Mouse (Mus musculus) layer of hippocampus, adult 11-12 months (tissue): ENCODE measurements around the gene Cst7.
"Not testable (repeated sequence)": the region's sequence is repeated elsewhere in the genome, so short reads cannot be mapped to it uniquely, and the experiment has no call there.

Experiments
- DNase-seq: peaks from one replicate; pipeline ENCODE4 v3.0.0; 2022; ENCODE audit warnings: low spot score

Gene Cst7

DNA sequence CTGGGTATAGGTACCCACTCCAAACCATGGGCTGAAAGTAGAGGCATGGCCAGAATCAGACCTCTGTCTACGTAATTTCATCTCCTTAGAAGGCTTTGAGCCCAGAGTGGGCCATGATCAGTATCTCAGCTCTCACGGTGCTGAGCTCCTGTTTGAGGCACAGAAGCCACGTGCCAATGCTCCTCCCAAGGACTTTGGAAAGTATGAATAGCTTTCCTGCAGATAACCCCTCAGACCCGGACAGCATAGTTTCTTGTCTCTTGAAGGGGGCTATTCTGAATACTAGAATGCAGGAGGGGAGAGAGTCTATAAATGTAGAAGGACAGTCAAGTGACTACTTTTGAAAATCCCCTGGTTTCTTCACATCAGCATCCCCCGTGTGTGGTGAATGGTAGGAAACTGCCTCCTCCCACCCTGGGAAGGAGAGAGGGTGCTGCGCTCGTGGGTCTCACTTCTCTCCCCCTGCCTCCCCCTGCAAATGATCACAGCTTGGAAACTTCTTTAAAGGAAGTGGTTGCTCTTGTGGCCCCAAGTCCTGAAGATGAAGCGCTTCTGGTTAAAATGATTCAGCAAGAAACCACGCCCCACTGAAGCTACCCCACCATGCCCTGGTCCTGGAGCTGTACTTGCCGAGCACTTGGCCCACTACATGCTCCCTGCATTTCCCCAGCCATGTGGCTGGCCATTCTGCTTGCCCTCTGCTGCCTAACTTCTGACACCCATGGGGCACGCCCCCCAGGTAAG lies at the start of gene Cst7:
TSS of gene Cst7 (plus strand) at position 569 of the 744 bp plus-strand sequence.
- peak; percentile 20 for DNase-seq

DNA sequence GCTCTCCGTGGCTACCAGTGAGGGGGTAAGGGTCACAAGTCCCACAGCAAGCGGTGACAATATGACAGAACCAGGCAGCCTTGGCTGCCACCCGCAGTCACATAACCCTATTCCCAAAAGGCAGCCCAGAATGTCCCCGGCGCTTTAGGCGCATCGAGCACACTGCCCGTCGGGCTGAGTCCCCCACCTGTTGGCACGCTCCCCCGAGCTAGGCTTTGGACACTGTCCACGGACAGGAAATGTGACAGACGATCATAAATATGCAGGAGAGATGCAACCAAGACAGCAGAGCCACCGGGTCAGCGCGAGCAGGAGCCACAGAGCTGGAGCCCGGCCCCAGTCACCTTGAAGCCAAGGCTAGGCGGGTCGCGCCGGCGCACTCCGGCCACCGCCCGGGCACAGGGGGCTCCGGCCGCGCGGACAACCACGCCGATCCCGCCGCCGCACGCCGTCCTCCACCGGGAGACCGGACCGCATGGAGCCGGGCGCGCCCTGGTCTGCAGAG lies 44.5 kb upstream of the Cst7 start:
- DNase-seq: no peak

DNA sequence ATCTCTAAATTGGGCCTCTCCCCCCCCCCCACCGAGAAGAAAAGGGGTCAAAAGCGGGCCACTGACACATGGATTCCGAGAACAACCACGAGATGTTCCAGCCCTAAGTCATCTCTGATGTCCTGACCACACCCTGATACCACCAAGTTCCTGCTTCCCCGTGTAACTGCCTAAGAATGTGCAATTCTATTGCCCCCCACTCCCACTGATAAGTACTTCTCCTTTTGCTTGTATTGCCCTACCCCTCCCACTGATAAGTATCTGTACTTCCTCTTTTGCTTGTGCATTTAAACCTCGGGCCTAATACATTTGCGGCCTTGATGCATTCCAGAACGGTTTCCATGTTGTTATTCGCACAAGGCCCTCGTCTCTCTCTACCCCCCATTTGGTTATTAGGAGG lies 20.6 kb upstream of the Cst7 start:
- DNase-seq: not testable (repeated sequence)

DNA sequence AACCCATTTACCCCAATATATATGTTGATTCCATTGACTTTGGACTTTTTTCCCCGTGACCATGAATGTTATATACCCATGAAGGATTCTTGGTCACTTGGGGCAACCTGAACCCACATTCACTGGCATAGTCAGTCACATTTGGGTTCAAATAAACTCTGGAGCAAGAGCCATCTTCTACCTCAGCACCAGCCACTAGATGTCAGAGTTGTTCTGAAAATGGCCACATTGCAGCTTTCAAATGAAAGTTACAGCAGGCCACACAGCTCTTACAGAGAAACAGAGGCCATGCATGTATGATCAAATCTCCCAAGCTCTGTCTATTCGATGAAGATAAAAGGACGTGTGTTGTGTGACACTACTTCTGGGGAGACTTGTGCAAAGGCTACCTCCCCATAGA lies 11.6 kb upstream of the Cst7 start:
- DNase-seq: peak; percentile 36

DNA sequence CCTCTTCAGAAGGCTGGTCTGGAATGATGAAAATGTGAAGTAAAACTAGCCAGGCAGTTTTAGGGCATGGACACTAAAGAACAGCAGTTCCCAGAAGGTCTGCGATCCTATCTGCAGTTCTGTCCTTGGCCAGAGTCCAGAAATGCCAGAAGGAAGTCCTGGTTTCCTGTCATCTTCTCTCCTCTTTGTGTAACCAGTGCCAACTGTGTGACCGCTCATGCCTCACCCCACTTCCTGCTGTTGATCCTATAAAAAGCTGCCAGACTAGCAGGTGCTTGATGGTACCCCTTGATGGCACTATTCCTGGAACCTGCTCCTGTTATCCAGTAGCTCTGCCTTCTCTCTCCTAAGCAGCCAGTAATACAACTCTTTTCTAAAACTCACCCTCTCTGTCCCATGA lies 3.2 kb upstream of the Cst7 start:
- DNase-seq: peak; percentile 58

DNA sequence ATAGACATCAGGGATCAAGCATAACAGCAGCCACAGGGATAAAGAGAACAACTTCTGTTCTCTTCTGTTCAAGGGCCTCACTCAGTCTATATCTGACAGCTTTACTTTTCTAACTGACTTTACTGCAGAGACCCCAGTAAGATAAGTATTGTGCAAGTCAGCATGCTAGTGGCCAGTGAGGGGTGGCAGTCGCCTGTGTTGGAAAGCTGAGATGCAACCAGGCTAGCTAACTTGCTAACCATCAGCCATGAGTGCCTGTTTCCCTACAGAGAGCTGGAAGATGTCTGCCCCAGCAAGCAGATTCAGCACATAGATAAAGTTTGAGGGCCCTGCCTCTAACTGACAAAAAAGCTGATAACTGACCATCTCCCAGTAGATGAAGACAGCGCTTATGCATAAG lies 546 bp downstream of the Cst7 start:
- no peak for DNase-seq

DNA sequence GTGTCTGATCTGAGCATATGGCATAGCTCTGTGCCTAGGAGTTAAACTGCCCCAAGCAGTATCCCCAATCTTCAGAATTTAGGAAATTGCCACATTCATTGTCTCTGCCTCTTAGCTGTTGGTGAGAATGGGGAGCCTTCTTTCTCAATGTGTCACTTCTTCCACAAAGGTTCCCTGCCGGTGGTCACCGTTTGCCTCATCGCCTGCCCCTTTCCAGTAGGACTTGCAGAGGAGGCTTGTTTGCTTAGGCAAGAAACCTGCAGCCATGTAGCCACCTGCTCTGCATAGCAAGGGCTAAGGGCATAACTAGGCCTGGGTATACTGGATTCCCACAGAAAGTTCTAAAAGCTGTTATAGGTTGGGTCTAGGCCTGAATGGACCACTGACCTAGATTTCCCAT lies 2.2 kb downstream of the Cst7 start:
- no peak for DNase-seq

DNA sequence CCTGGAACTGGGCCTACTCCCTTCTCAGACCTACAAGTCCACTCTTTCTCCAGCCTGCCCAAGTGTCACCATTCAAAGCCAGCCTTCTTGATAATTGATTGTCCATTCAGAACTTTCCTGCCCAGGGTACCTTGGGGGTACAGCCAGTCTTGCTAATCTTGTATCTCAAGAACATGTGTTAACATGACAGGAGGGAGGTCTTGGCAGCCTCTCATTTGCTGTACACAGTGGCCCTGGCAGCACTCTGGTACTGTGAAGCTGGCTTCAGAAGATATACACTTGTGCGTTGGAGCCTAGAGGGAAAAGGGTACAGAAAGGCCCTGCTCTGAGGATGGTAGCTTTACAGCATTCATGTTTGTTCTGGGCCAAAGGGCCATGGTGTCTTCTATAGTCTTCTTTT lies 6.0 kb downstream of the Cst7 start:
- DNase-seq: no peak

DNA sequence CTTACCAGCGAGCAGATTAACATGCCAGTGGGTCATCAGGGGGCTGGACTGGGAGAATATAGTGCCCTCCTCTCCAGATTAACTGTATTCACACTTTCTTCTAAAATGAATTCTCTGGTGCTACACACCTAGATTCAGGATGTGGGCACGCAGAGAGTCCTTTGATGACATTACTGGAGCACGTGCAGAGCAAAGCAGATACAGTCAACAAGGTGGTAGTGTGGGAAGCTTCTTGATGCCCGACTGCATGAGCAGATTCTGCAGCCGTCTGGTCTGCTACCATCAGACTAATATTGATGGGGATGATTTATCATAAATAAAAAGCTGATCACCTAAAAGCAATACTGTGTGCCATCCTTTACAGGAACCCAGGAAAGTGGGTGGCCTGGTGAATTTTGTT lies 8.4 kb downstream of the Cst7 start:
- no peak for DNase-seq

DNA sequence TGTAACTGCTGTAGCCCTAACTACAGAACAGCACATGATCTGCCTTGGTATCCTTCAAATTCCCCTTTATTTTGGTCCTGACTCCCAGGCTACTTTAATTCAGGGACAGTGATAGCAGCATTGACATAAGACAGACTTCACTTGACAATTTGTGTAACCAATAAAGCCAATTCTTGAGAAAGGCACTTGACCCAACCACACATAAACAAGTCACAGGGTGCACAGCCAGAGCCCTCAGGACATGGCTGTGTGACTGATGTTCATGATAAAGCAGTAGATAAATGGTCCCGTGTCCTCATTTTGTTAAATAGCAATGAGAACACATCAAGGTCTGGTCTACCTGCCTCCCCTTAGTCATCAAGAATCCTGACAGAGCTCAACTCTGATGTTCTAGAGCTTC lies 9.4 kb downstream of the Cst7 start:
- no peak for DNase-seq

DNA sequence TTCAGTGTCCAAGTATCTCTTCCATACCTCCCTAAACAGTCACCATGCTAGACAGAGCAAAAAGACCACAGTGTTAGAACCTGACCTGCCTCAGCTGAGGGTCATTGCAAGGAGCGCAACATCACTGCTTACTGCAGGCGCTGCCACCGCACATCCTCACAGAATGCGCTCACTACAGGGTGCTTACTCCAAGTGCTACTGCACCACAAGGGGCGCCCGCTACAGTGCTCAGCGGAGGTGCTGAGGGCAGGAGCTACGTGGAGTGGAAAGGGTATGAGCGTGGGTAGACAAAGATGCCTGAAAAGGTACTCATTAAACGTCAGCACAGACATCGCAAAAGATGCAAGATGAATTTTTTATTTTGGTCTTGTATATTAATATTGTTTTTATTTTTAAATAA lies 18.9 kb downstream of the Cst7 start:
- no peak for DNase-seq

DNA sequence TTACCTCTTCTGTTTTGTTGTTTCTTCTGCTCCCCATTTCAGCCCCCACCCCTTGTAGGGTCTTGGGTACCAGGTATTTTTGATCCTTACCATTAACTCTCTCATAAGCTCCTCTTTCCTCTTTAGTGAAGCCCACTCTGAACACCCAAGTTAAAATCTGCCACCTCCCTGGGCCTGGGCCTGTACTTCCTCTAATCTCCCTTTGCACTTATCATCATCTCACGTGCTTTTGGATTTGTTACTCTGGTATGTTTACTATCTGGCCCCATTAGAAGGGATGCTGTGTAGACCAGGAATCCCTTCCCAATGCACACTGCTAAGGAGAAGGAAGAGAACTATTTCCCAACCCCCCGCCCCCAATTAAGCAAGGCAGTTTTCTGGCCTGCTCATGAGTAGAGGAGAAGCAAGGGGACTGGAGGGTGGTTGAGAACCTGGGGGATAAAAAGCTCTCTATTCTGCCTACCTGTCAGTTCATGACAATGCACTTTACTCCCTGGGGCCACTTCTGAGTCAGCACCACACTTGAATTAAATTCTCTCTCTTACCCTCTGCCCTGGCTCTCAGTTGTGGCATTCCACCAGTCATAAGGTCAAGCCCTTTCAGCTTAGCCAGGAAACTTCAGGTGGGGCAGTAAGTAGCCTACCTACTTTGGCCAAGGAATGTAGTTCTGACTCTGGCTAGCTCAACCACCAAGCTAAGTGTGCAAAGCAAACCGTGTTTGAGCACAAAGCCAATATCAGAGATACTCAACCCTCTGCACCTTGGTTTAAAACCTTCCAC lies 25.4 kb downstream of the Cst7 start:
- no peak for DNase-seq

DNA sequence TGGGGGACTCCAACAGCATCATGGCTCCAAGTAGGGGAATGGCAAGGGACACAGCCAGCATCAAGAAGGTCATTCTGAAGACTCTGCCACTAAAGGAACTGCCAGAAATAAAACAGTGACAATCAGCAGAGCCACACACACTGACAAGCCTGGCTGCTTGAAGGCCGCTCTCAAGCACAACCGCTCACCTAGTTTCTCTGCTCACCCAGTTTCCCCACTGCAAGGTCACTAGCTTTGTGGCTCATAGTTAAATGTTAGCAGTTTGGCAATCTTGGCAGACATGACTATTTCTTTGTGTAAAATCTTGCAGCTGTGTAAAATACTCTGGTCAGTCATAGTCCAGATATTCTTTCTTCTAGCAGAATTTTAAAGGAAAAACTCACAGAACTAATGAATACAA lies 30.0 kb downstream of the Cst7 start:
- DNase-seq: no peak

DNA sequence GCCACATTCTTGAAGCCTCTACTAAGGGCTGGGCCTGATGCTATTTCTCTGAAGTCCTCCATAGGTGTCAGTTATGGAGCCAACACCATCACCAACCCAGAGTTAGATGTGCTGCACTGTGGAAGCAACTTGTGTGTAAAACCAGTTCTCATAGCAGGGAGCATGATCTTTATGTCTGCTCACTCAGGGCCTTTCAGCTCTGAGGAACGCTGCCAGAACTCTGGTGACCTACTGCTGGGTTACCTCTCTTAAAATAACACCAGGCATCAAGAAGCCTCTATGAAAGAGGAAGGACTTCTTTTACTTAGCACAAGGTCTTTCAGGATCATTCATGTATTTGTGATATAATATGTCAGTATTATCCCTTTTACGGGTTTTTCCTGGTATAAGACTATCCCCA lies 32.0 kb downstream of the Cst7 start:
- DNase-seq: no peak

DNA sequence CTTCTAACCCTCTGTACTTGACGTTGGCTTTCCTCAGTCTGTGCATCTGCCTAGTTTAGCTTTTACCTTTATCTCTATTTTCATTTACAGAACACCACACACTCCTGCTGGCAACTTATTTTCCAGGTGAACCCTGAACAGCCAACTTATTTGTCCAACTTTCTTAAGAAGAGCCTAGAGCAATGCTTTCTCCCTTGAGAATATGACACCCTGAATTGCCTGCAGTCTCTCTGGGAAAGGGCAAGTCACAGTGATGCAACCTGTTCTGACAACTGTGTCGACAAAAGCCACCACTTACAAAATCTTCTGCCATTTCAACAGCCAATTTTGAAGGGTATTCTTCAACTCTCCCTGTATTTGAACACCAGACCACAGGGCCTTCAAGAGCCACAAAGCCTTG lies 34.6 kb downstream of the Cst7 start:
- no peak for DNase-seq

DNA sequence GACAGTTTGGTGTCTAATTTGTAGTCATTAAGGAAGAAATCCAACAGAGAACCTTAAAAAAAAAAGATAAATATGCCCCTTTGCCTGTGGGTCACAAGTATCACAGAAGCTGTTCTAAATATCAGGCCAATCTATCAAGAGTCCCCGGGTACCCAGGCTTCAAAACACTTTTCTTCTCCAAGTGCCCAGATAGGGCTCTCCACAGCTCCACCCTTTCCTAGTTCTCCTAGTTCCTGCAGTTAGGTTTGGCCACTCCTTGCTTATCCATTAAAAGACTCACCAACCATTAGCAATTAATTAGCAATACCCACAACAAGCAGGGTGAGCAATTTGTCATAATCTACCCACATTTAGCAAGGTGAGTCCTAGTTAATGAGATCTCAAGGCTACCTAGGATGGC lies 36.9 kb downstream of the Cst7 start:
- no peak for DNase-seq

DNA sequence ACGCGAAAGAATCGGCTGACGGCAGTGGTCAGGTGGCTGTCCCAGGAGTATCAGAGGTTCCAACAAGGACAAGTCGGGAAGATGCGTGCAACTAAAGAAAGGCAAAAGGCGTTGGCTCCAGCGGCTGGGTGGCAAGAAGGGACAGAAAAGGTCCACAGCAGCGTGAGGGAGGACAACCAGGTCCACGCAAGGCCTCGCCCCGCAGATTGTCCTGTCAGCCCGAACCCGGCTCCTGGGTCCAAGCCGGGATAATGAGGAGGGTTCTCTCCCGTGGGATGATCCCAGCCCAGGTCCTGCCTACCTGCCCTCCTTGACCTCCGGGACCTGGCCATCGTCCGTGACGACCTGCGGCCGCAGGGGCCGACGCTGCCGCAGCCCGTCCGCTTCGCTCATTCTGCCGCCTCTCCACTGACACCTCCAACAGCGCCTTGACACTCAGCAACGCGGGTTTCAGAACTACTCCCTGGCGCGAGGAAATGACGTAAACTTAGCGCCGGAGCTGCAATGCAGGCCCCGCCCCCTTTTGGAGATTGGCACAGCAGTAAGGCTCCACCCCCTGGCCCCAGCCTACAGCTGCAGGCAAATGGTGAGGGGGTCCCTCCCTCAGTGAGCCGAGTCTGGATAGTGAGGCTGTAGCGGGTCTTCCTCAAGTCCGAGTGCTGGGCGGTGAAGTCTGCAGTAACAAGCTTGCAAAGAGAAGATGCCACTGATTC lies 38.0 kb downstream of the Cst7 start, which contains the start of gene Apmap:
TSS of gene Apmap (minus strand) at position 481 of the 713 bp plus-strand sequence.
- DNase-seq: peak; percentile 97

DNA sequence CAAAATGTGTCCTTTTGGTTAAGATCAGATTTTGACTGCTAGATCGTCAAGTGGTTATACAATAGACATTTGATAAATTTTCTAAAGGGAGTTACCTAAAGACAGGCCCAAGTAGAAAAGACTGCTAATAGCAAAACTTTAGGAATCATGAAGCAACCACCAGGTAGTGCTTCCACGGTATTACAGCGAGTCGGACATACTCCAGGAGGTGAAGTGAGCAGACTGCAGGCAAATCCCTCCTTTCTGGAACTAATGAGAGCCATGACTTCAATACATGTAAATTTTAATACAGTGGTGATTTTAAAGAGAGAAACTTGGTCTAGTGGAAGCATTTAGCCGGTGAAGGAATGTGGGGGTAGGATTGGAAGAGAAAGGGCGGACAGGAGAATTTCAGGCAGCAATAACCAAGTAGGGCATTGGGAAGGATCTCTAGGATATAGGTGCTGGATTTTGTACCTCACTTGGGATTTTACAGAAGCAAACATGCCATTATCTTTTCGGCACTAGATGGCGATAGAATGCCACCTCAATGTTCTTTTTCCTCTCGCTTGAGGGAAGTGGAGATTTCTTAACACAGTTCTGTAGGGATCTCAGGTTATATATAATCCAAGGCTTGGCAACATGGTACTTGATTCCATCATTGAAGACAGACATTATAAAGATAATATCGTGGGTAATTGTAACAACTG lies 38.8 kb downstream of the Cst7 start:
- DNase-seq: peak; percentile 84

DNA sequence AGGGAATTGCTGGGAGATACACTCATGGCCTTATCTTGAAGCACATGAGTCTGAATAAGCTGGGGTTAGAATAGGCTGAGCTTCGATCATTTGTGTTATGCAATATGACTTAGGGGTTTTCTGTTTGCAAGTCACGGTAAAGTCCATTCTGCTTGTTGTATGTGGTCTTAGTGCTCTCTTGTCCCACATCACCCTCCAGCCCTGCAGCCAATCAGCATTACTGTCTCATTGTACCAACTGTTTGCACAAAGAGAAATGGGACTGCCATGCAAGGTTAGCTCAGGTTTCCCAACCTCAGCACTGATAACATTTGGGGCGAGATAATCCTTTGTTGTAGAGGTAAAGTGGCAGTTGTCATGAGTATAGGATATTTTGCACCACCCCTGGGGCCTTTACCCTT lies 39.9 kb downstream of the Cst7 start:
- DNase-seq: no peak

DNA sequence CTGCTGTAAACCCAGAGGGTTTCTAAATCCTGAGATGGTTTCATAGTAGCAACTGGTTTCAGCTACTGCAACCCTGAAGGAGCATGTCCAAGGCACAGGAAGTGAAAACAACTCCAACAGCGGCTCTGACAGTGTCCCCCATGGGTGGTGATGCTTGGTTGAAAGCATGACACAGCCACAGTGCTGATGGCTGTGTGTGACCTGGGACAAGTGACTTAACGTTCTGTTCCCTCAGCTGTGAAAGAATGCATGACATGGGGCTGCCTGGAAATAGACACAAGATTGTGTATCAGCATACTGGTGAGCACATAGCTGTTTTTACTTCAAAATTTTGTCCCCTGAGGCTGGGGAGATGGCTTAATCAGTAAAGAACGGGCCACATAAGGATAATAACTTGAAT lies 51.5 kb downstream of the Cst7 start:
- no peak for DNase-seq

DNA sequence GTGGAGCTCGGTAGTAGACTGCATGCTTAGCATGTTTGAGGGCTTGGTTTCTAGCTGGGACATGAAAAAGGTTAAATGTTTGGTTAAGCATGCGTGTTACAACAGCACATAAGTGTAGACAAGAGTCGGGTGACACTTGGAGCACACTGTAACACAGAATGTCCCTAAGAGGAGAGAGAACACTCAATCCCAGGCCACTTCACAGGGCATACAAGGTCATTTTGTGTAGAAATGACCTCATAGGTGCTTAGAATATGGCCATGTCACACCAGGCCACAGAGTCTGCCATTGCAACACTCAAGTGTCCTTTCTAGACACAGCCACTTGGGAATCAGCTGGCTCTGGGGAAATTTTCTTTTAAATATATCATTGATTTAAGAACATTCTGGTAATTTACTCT lies 53.7 kb downstream of the Cst7 start:
- DNase-seq: no peak

DNA sequence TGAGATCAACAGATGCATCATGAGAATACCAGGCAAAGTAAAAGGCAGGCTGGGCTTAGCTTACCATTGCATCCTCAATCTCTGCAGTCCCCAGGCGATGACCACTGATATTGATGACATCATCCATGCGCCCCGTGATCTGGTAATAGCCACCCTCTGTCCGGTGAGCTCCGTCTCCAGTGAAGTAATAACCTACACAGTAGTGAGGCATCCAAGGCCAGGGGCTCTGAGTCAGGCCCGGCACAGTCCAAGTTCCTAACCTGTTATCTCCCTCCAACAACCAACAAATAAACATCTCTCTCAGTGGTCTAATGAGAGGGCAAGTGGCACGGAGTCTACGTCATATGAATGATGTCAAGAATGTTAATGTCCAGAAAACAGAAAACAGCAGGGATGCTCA lies 54.7 kb downstream of the Cst7 start:
- no peak for DNase-seq
